Mouse (Mus musculus) midbrain, postnatal 0 days (tissue): ENCODE data around the gene Lyst. TPM values are rescaled to one million over a fixed set of nuclear protein-coding genes. Genes with fewer than 3 reads are reported as not detected.
"Not testable (repeated sequence)": the region's sequence is repeated elsewhere in the genome, so short reads cannot be mapped to it uniquely, and the experiment has no call there.

Source experiments
- ATAC-seq: fragments of 200-750 bp; cut with Nextera tagmentation; 2 replicates; pipeline ENCODE4 v1.8.0; 2017; ENCODE audit warnings: moderate number of reproducible peaks, mild to moderate bottlenecking, moderate TSS enrichment, moderate library complexity; ENCODE audit not compliant: low FRiP score
- DNase-seq: peaks from one replicate; pipeline ENCODE4 v3.0.0-alpha.2; 2015; ENCODE audit warnings: low spot score
- H3K27ac ChIP-seq: fragments of 300-500 bp; sonication (generic); 2 replicates; pipeline ENCODE4 v1.5.1; 2014; ENCODE audit warnings: low read depth, mild to moderate bottlenecking, low read length, mixed read lengths
- H3K27me3 ChIP-seq: fragments of 300-500 bp; sonication (generic); 2 replicates; pipeline ENCODE4 v1.6.1; 2014; ENCODE audit warnings: low read length, control low read depth, mixed read lengths; ENCODE audit not compliant: insufficient read depth
- H3K36me3 ChIP-seq: fragments of 300-500 bp; sonication (generic); 2 replicates; pipeline ENCODE4 v1.6.1; 2014; ENCODE audit warnings: low read length, control low read depth, mixed read lengths; ENCODE audit not compliant: insufficient read depth
- H3K4me1 ChIP-seq: fragments of 300-500 bp; sonication (generic); 2 replicates; pipeline ENCODE4 v1.6.1; 2014; ENCODE audit warnings: mild to moderate bottlenecking, control low read depth, antibody characterized with exemption, low read length, mixed read lengths; ENCODE audit not compliant: insufficient read depth
- H3K4me2 ChIP-seq: fragments of 300-500 bp; sonication (generic); 2 replicates; pipeline ENCODE4 v1.6.1; 2014; ENCODE audit warnings: low read depth, mild to moderate bottlenecking, low read length, mixed read lengths; ENCODE audit not compliant: poor library complexity, severe bottlenecking
- H3K4me3 ChIP-seq: fragments of 300-500 bp; sonication (generic); 2 replicates; pipeline ENCODE4 v1.5.1; 2014; ENCODE audit warnings: low read depth, mild to moderate bottlenecking, low read length, moderate library complexity
- H3K9ac ChIP-seq: fragments of 300-500 bp; sonication (generic); replicated peaks from 2 replicates; pipeline ENCODE4 v1.6.1; 2014; ENCODE audit warnings: mild to moderate bottlenecking, low read length, moderate library complexity, mixed read lengths; ENCODE audit not compliant: poor library complexity, severe bottlenecking
- H3K9me3 ChIP-seq: fragments of 300-500 bp; sonication (generic); 2 replicates; pipeline ENCODE4 v1.6.1; 2016; ENCODE audit warnings: low read length, control low read depth
- CTCF ChIP-seq: IDR thresholded peaks from 2 replicates; pipeline ENCODE4 v1.5.1; 2016; ENCODE audit warnings: antibody characterized with exemption, mild to moderate bottlenecking
- WGBS: fragments of 180-500 bp; shearing (Covaris S2); extraction: QIAGEN DNeasy Blood & Tissue Kit; methylation state at CpG from one replicate; pipeline ENCODE4 v1.1.7; 2014; 5-methylcytosine and 5-hydroxymethylcytosine counted together
- polyA plus RNA-seq: library from polyadenylated mRNA; unstranded; fragments of >200 nt; fragmentation: Nextera tagmentation; extraction: Ambion mirVana; gene quantifications from 2 replicates; pipeline ENCODE4 v1.2.1, GENCODE M21; 2015
- total RNA-seq: library from RNA; depleted of rRNA; stranded (reverse); fragments of >200 nt; gene quantifications from 2 replicates; pipeline ENCODE4 v1.2.3, GENCODE M21; 2014

The Lyst gene
- total and polyA plus RNA-seq, 2 experiments from 2014 or later, result 5.2 to 15.9 TPM

GRCm38 (mm10) chr13:13788070-13788469 lies 197.9 kb downstream of the Lyst start:
- no peak for TF ChIP-seq CTCF

GRCm38 (mm10) chr13:13791981-13792380 lies 201.8 kb downstream of the Lyst start:
- Histone ChIP-seq H3K4me1 (no peaks in the 10 kb centered on the region), H3K9ac (no peak overlapping the region), H3K9me3 (no peaks in the 10 kb centered on the region), H3K36me3 (no peaks in the 10 kb centered on the region), H3K4me2 (no peak overlapping the region), H3K27ac (no peak overlapping the region), H3K27me3 (no peaks in the 10 kb centered on the region), H3K4me3 (no peak overlapping the region)
- ATAC-seq, result no peak
- no peak for DNase-seq
- 92% methylated on average over 3 of the region's 3 CpGs for WGBS
- no peak for TF ChIP-seq CTCF

More at GRCm38 (mm10) chr13:13788070-13788469, 197.9 kb downstream of the Lyst start:
- H3K4me2 ChIP-seq, result no peak overlapping the region
- DNase-seq (no peak), ATAC-seq (no peak)
- WGBS, result 93% methylated on average over 4 of the region's 4 CpGs
- H3K4me1 ChIP-seq, result no peaks in the 10 kb centered on the region
- no peaks in the 10 kb centered on the region for H3K36me3 ChIP-seq
- no peak overlapping the region for H3K27ac ChIP-seq
- H3K9me3 ChIP-seq, result no peaks in the 10 kb centered on the region
- no peak overlapping the region for H3K9ac ChIP-seq
- no peaks in the 10 kb centered on the region for H3K27me3 ChIP-seq
- H3K4me3 ChIP-seq, result no peak overlapping the region

GRCm38 (mm10) chr13:13795166-13795832 lies 205.1 kb downstream of the Lyst start:
- Histone ChIP-seq H3K4me2 (no peak overlapping the region), H3K27me3 (no peaks in the 10 kb centered on the region), H3K9me3 (no peaks in the 10 kb centered on the region), H3K4me1 (no peaks in the 10 kb centered on the region), H3K36me3 (no peaks in the 10 kb centered on the region), H3K4me3 (no peak overlapping the region), H3K27ac (no peak overlapping the region), H3K9ac (no peak overlapping the region)
- no peak for TF ChIP-seq CTCF
- ATAC-seq (no peak), DNase-seq (no peak)
- 32% methylated on average over 5 of the region's 5 CpGs for WGBS

- TF ChIP-seq CTCF, result no peak
- no peak overlapping the region for H3K4me3 ChIP-seq
- no peaks in the 10 kb centered on the region for H3K9me3 ChIP-seq
- H3K27ac ChIP-seq, result no peak overlapping the region
- no peak overlapping the region for H3K4me2 ChIP-seq
- 85% methylated on average over 1 of the region's 1 CpGs for WGBS
- ATAC-seq, result no peak
- no peaks in the 10 kb centered on the region for H3K4me1 ChIP-seq
- no peaks in the 10 kb centered on the region for H3K36me3 ChIP-seq
- H3K9ac ChIP-seq, result no peak overlapping the region
- DNase-seq, result no peak
- no peaks in the 10 kb centered on the region for H3K27me3 ChIP-seq
These were observed 205.9 kb downstream of the Lyst start for GRCm38 (mm10) chr13:13796082-13796481.

- H3K9ac ChIP-seq, H3K4me2 ChIP-seq, H3K4me1 ChIP-seq, H3K9me3 ChIP-seq, H3K27me3 ChIP-seq, DNase-seq, H3K36me3 ChIP-seq, H3K27ac ChIP-seq, ATAC-seq, H3K4me3 ChIP-seq: not testable (repeated sequence)
- 94% methylated on average over 12 of the region's 12 CpGs for WGBS
These were observed 207.6 kb downstream of the Lyst start for GRCm38 (mm10) chr13:13797816-13798215.

GRCm38 (mm10) chr13:13798775-13799174 lies 208.6 kb downstream of the Lyst start:
- no peaks in the 10 kb centered on the region for H3K9me3 ChIP-seq
- ATAC-seq (no peak), DNase-seq (peak; percentile 9)
- no peak overlapping the region for H3K4me3 ChIP-seq
- TF ChIP-seq CTCF, result no peak
- no peaks in the 10 kb centered on the region for H3K36me3 ChIP-seq
- no peak overlapping the region for H3K4me2 ChIP-seq
- no peaks in the 10 kb centered on the region for H3K27me3 ChIP-seq
- 59% methylated on average over 8 of the region's 8 CpGs for WGBS
- H3K27ac ChIP-seq, result peak overlapping the region; percentile 43; the same call in 1 of the 2 replicates
- no peaks in the 10 kb centered on the region for H3K4me1 ChIP-seq
- no peak overlapping the region for H3K9ac ChIP-seq
